Mouse (Mus musculus): ENCODE measurements around the gene 4933430I17Rik. TPM values are rescaled to one million over a fixed set of nuclear protein-coding genes. Genes with fewer than 3 reads are reported as not detected.

The 4933430I17Rik gene
- polyA plus RNA-seq, 1 experiment from 2014 or later: 1.5 TPM

Other genes with a start within 250 kb of the 4933430I17Rik start
- gene Fkbp15, start 164.8 kb upstream of the 4933430I17Rik start, polyA plus RNA-seq (2016; fragmentation: Nextera tagmentation; extraction: Ambion mirVana): 17.6 and 21.1 TPM in 2 replicates
- 54.9 and 57.7 TPM in 2 replicates for gene Slc31a1, start 164.6 kb upstream of the 4933430I17Rik start, polyA plus RNA-seq (2016; fragmentation: Nextera tagmentation; extraction: Ambion mirVana)
- 175 and 185 TPM in 2 replicates for gene Cdc26, start 116.7 kb upstream of the 4933430I17Rik start, polyA plus RNA-seq (2016; fragmentation: Nextera tagmentation; extraction: Ambion mirVana)
- gene Prpf4, start 116.6 kb upstream of the 4933430I17Rik start, polyA plus RNA-seq (2016; fragmentation: Nextera tagmentation; extraction: Ambion mirVana): 34.3 and 35.2 TPM in 2 replicates
- gene Rnf183, start 90.1 kb upstream of the 4933430I17Rik start, polyA plus RNA-seq (2016; fragmentation: Nextera tagmentation; extraction: Ambion mirVana): not detected in 2 replicates
- 10.1 and 12.6 TPM in 2 replicates for gene Wdr31, start 54.5 kb upstream of the 4933430I17Rik start, polyA plus RNA-seq (2016; fragmentation: Nextera tagmentation; extraction: Ambion mirVana)
- 0.47 and 0.57 TPM in 2 replicates for gene Bspry, start 45.3 kb upstream of the 4933430I17Rik start, polyA plus RNA-seq (2016; fragmentation: Nextera tagmentation; extraction: Ambion mirVana)
- 10.9 and 13.3 TPM in 2 replicates for gene Hdhd3, start 21.9 kb upstream of the 4933430I17Rik start, polyA plus RNA-seq (2016; fragmentation: Nextera tagmentation; extraction: Ambion mirVana)
- gene Alad, start 5.5 kb upstream of the 4933430I17Rik start, polyA plus RNA-seq (2016; fragmentation: Nextera tagmentation; extraction: Ambion mirVana): 120 and 123 TPM in 2 replicates
- gene Pole3, start 301 bp upstream of the 4933430I17Rik start, polyA plus RNA-seq (2016; fragmentation: Nextera tagmentation; extraction: Ambion mirVana): 140 and 142 TPM in 2 replicates
- gene Rgs3, start 34.5 kb downstream of the 4933430I17Rik start, polyA plus RNA-seq (2016; fragmentation: Nextera tagmentation; extraction: Ambion mirVana): 29.4 and 41.1 TPM in 2 replicates